Mouse (Mus musculus) embryo, embryonic 9.5 days (tissue): ENCODE measurements around the gene Atg101.

Source experiments
- DNase-seq: peaks from one replicate; pipeline ENCODE4 v3.0.0-alpha.2; 2017; ENCODE audit errors: extremely low spot score

Gene Atg101

GRCm38 (mm10) chr15:101253886-101254795 lies 29.9 kb upstream of the Atg101 start, which contains the start of gene Nr4a1:
Nr4a1 (plus strand) TSS chr15:101254269.
- peak; percentile 64 for DNase-seq

- DNase-seq, result no peak
Measured at GRCm38 (mm10) chr15:101255842-101256462, 28.1 kb upstream of the Atg101 start.

DNA sequence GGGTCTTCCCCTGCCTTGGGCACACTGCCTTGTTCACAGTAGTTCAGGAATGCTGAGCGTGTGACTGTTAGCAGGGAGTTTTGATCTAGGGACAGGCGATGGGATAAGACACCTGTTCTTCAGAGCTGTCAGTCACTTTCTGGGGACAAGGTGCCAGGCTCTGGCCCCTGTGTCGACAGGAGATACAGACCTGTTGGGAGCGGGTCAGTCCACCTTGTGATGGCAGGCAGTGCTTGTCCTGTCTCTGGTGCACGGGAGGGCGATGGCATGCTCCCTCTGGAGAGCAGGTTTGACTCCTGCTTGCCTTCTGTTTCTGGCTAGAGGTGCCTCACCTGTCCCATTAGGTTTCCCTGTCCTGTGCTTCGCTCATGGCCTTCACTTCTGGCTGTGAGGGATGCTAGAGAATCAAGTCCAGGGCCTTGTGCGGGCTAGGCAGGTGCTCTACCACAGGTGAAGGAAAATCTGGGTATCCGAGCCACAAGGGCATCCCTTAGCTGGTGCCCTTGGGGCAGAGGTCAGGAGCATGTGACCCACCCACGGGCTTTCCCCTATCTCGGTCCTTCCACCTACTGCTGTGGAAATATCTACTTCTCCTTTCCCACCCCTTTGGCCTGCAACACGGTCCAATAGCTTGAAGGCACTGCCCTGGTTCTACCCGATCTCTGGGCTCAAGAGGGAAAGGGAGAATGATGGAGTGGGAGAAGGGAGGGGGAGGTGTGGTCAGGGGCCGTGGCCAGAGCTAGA lies 27.4 kb upstream of the Atg101 start:
- no peak for DNase-seq

DNA sequence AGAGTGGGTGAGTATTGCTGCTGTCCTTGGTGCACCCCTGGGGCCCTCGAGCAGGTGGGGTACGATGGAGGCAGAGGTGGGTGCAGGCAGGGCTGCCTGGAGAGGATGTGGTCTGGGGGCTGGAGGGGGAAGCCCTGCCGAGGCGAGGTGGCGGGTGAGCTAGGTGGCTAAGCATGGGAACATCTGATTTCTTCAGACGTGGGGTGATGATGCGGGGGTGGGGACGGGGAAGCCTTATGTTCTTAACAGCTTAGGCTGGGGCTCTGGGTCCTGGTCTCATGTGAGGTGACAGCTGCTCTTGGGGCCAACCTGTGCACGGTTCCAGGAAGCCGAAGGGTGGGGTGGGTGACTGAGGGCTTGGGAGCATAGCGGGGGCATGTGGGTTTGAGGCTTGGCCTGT lies 25.7 kb upstream of the Atg101 start:
- DNase-seq, result no peak

DNA sequence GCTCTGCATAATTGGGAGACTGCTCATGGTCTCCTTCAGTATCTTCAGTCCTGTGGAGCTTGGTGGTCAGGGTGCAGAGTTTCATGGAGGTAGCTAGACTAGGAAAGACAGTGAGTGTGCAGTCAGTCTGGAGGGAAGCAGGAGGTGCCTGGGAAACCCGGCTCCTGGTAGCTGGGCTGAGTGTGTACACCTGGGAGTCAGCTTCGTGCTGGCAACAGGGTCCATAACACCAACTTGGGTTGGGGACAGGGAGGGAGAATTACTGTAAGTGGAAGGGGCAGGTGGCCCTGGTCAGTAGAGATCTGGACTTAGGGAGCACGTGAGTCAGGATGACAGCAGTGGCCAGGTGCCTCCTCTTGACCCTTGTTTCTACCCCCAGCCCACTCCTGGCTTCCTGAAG lies 24.1 kb upstream of the Atg101 start:
- DNase-seq, result no peak

- no peak for DNase-seq
Measured at GRCm38 (mm10) chr15:101260387-101260786, 23.7 kb upstream of the Atg101 start.

DNA sequence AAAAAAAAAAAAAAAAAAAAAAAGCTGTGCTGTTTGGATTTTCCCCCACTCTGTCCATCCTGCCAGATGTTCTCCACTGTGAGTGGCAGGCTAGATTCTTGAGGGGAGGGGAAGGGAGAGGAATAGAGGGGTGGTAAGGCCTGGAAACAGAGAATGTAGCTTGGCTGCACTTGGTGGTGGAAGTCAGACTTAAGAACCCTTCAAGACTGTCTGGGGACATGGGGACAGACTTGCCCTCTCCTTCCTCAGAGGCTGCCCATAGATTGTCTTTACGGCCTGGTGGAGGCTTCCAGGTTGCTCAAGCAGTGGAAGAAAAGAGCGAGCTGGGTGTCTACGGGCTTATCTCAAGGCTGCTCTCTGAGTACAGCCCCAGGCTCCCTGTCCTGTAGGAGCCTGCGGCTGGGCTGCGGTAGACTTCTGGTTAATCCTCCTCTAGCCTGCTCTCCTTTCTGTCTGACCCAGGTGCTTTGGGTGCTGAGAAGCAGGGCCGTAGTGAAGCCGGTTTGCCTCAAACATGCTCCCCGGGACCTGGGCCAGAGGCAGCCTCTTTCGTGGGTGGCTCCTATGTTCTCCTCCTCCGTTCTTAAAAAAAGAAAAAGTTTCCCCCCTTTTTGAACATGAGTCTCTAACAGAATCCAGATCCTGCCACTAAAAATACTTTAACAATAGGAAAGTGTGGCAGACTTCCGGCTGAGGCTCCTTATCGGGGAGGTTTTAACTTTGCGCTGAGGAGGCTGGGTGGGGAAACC lies 23.0 kb upstream of the Atg101 start:
- no peak for DNase-seq

DNA sequence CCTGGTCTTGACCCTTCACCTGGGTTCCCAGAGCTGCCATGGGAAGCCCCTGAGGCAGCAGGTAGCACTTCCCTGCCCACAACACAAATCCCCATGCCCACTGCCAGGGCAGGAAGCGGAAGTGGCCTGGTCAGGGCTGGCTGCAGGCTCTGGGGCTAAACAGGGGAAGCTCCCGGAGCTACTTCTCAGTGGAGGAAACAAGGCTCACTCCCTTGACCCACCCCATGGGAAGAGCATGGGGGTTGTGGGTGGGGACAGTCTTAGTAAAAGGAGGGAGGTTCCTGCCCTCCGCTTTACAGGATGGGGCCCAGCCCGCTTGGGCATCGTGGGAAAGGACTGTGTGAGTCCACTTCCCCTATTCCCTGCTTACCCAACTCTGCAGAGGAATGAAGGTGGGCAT lies 21.6 kb upstream of the Atg101 start:
- no peak for DNase-seq

GRCm38 (mm10) chr15:101266132-101266963 lies 17.7 kb upstream of the Atg101 start:
- DNase-seq, result peak; percentile 82

DNA sequence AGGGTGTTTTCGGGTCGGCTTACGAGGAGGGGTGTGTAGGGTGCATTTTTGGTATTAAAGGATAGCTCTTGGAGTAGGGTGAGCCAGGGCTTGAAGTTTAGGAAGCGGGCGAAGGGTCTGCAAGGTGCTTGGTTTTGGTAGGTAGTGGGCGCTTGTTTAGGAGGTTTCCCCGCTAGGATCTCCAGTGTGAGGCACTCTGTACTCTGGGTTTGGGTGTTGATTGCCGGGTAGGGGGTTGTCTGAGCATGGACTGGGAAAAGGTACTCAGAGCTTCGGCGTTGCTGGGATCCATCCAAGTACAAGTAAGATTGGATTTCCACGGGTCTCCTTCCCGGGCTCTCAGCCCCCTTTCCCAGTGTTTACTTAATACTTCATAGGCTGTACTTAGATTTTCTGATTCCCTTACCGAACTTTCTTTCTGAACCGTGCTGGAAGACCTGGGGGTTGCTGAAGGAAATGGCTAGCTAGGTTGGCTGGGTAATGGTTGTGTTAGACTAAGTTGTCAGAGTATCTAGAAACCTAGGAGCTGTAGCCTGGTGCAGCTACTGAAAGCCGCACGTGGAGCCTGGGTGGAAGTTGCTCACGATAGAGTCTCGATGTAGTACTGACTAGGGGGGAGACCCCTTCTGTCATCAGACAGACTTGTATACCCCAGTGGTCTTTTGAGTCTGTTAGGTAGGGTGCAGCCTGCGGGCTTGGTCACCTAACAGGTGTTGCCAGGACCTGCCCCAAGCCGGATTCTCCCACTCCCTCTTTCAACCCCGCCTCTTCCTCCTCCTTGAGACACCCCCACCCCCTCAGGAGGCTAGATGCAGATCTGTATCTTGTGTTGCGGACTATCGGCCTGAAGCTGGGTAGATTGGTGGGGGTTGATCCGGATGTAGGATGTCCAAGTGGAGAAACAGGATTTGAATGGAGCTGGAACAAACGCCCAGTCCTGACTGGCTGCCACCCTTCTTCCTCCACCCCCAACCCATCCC lies 16.7 kb upstream of the Atg101 start:
- peak; percentile 28 for DNase-seq

GRCm38 (mm10) chr15:101270101-101270820 lies 13.8 kb upstream of the Atg101 start:
- no peak for DNase-seq

DNA sequence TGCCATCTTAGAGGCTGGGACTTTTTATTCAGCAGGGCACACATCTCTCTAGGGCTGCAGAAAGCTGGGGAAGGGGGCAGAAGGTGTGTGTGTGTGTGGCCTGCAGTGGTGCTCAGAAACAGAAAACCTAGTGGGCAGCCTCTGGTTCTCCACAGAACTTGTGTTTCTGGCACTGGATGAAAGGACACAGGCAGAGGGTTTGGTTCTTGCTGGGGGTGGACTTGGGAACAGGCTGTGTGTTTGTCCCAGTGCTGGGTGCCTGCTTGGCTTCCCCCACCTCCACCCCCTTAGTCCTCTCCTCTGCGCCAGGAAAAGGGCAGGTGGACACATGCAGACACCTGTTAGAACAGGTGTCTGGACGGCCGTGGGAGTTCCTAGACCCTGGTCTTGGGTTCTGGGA lies 13.0 kb upstream of the Atg101 start:
- no peak for DNase-seq

DNA sequence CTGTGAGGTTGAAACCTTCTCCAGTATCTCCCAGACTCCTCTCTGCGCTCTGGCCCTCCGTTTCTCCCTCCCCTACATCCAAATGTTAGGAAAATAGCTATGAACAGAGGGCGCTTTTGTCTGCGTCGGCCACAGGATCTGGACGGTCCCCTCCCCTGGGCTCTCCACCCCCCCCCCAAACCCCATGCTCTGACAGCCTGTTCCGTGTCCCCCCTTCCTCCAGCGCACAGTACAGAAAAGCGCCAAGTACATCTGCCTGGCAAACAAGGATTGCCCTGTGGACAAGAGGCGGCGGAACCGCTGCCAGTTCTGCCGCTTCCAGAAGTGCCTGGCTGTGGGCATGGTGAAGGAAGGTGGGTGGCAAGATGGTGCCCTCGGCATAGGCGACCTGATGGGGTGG lies 12.6 kb upstream of the Atg101 start:
- DNase-seq, result no peak

DNA sequence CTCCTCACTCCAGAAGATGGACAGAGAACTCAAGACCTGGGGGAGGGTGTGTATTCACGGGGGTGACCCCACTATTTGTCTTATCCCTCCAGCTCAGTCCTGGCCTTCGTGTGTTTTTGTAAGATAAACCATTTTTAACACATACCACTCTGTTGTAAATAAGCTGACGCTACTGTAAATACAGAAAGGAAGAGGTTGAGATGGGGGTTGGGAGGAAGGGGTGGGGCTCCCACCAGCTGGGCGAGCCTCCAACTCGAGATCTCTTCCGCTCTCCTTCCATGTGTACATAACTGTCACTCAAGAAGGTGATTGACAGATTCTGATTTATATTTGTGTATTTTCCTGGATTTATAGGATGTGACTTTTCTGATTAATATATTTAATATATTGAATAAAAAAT lies 9.7 kb upstream of the Atg101 start:
- DNase-seq, result no peak

GRCm38 (mm10) chr15:101277351-101277899 lies 6.6 kb upstream of the Atg101 start:
- peak; percentile 35 for DNase-seq

GRCm38 (mm10) chr15:101278589-101278988 lies 5.5 kb upstream of the Atg101 start:
- DNase-seq, result no peak

DNA sequence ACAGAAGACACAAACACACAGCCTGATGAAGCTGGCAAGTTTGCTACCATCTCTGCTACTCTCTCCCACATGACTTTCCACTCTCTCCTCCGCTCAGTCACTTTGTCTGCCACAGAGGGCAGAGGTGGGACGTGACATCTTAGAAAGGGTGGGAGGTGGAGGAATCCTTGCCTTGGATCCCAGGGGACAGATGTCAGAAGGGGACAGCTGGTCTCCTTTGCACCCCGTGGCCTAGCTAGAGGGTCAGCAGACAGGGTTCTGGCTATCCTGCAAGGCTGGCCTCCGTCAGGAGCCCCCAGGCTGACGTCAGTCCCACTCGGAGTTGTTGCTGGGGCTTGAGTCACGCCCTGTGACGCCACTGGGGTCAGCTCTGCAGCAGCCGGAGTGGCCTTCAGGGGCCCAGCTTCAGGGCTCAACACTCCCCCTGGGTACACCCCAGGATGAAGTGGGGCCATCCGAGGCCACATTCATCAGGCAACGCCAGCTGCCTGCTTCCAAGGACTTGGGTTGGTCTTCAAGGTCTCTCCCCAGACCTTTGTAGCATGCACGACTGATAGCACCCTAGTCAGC lies 4.6 kb upstream of the Atg101 start:
- DNase-seq, result no peak

- DNase-seq, result no peak
Measured at GRCm38 (mm10) chr15:101282471-101282870, 1.6 kb upstream of the Atg101 start.
